Mouse (Mus musculus) embryonic fibroblast, embryonic 13.5 days (primary cell): ENCODE measurements around the gene Kcnv2. TPM values are rescaled to one million over a fixed set of nuclear protein-coding genes. Genes with fewer than 3 reads are reported as not detected.
A peak's percentile ranks its signal among the peaks of the same experiment; 100 is the strongest.

Experiments used
- H3K27ac ChIP-seq: 2 replicates; pipeline ENCODE4 v1.5.1; 2012; ENCODE audit warnings: low read length, control low read depth, inconsistent platforms; ENCODE audit not compliant: insufficient read depth
- H3K4me1 ChIP-seq: 2 replicates; pipeline ENCODE4 v1.6.1; 2011; ENCODE audit warnings: low read length; ENCODE audit not compliant: control insufficient read depth, insufficient read depth
- H3K4me3 ChIP-seq: 2 replicates; pipeline ENCODE4 v1.5.1; 2011; ENCODE audit warnings: mild to moderate bottlenecking, control low read depth, low read length; ENCODE audit not compliant: insufficient read depth
- CTCF ChIP-seq: IDR thresholded peaks from 2 replicates; pipeline ENCODE4 v1.5.1; 2011; ENCODE audit warnings: mild to moderate bottlenecking, control low read depth, low read length, moderate library complexity, borderline replicate concordance; ENCODE audit not compliant: insufficient read depth
- POLR2A ChIP-seq: IDR thresholded peaks from 2 replicates; pipeline ENCODE4 v1.6.1; 2011; ENCODE audit warnings: low read depth, mild to moderate bottlenecking, control low read depth, low read length, moderate library complexity
- polyA plus RNA-seq: library from polyadenylated mRNA; stranded (reverse); fragments of >200 nt; gene quantifications from 2 replicates; pipeline ENCODE4 v1.2.4, GENCODE M21; 2011; ENCODE audit warnings: low read depth; ENCODE audit not compliant: missing spikeins, insufficient read length

Kcnv2 gene
- polyA plus RNA-seq, 1 experiment: not detected

DNA sequence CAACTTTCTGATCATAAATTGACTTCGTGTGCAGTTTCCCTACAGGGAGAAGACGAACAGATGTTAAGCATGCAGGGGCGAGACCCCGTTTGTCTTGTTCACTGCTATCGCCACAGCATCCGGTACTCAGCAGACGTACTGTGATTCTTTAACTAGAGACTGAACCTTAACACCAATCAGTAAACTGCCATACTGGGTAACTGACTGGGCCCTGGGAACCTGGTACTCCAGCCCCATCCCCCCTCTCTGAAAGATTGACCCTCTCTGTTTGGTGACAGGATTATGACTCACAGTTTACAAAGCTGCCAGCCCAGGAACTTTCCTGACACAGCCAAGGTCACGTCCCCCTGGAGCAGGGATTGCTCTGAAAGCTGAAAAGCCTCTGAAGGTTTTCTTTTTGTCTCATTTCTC, 42.1 kb downstream of the Kcnv2 start:
- Histone ChIP-seq H3K4me1 (no peaks in the 10 kb centered on the region; the same call in 1 of the 2 replicates), H3K27ac (no peak overlapping the region), H3K4me3 (no peak overlapping the region)
- TF ChIP-seq CTCF (no peak), POLR2A (no peak)

DNA sequence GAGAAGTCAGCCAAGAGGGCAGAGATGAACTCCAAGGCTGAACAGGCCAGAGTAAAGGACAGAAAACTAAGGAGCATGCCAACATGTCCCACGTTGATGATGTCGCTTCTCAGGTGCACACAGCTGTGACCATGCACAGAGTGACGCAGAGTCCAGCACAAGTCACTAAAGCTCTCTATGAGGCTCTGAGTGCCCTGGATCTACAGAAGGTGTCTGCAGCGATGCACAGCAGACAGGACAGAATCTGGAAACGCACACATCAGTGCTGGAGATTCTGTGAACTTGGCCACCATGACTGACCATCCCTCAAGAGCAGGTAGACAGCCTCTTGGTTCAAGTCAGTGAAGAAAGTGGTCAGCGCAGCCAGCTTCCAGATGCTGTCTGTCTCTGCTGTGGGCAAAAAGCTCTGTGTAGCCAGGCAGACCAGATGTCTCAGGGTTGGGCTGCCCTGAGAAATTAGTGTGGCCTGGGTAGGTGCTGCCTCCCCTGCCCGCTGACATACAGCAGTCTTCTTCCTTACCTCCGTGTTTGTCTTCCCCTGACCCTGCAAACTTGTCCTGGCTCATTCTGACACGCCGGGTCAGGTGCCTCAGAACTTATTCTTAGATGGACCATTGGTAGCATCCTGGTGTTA, 43.8 kb downstream of the Kcnv2 start:
- TF ChIP-seq CTCF: no peak
- TF ChIP-seq POLR2A: no peak
- no peak overlapping the region for H3K4me3 ChIP-seq
- no peak overlapping the region for H3K27ac ChIP-seq
- no peaks in the 10 kb centered on the region; the same call in 1 of the 2 replicates for H3K4me1 ChIP-seq

DNA sequence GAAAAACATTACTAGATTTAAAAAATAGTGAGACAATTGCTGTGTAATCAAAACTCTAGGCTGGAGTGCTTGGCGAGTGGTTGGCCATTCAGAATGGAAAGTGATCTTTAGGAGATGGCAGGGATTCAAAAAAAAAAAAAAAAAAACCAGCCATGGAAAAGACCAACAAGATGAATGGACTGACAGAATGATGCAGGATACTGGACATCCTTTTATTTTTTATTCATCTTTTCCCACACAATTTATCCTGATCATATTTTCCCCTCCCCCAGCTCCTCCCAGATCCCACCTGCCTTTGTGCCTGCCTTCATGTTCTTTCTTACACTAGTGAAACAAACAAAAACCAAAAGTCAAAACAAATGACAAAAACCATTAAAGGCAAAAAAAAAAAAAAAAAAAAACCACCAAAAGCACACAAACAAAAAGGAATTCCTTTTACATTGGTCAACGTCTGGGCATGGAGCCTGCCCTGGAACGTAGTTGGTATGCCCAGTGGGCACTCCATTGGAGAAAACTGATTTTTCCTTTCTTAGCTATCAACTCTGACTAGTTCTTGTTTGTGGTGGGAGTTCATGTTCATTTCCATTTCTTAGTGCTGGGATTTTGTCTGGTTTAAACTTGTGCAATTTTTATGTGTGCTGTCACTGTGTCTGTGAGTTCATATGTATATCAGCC, 47.2 kb downstream of the Kcnv2 start:
- Histone ChIP-seq H3K4me3 (no peak overlapping the region), H3K27ac (peak overlapping the region; percentile 74), H3K4me1 (no peaks in the 10 kb centered on the region)
- no peak for TF ChIP-seq POLR2A
- TF ChIP-seq CTCF: no peak

DNA sequence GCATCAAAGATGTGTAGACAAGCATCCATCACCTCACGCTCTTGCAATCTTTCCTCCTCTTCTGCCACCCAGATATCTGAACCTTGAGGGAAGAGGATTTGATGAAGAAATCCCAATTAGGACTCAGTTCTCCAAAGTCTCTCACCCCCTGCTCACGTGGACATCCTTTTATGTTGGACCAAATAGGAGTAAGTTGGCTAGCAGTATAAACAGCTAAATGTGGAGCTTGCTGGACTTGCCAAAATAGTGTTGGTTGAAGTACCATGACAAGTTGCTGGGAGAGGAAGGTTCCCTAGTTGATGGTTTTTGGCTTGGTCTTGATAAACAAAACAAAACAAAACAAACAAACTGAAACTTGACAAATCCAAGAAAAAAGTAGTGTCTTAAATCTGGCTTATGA, 47.8 kb downstream of the Kcnv2 start:
- no peak overlapping the region for H3K4me3 ChIP-seq
- H3K27ac ChIP-seq: peak overlapping the region; percentile 74
- H3K4me1 ChIP-seq: no peaks in the 10 kb centered on the region
- TF ChIP-seq POLR2A (no peak), CTCF (no peak)

DNA sequence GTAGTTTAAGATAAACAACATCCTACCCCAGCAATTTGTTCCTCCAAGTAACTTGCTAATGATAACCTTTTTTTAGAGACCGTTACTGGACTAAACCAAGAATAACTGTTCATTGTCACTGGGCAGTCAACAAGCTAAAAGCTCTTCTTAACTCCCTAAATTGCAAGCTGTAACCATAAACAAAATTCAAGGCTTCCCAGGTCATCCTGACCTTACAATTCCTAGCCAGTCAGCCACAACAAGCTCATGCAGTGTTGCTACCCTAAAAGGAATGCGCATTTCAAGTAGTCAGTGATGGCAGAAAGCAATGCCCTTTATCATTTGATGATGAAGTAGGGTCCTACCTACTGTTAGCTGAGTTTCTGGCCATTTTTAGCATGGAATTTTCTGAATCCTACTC, 48.4 kb downstream of the Kcnv2 start:
- H3K4me1 ChIP-seq: no peaks in the 10 kb centered on the region
- no peak overlapping the region for H3K27ac ChIP-seq
- TF ChIP-seq CTCF (no peak), POLR2A (no peak)
- H3K4me3 ChIP-seq: no peak overlapping the region

DNA sequence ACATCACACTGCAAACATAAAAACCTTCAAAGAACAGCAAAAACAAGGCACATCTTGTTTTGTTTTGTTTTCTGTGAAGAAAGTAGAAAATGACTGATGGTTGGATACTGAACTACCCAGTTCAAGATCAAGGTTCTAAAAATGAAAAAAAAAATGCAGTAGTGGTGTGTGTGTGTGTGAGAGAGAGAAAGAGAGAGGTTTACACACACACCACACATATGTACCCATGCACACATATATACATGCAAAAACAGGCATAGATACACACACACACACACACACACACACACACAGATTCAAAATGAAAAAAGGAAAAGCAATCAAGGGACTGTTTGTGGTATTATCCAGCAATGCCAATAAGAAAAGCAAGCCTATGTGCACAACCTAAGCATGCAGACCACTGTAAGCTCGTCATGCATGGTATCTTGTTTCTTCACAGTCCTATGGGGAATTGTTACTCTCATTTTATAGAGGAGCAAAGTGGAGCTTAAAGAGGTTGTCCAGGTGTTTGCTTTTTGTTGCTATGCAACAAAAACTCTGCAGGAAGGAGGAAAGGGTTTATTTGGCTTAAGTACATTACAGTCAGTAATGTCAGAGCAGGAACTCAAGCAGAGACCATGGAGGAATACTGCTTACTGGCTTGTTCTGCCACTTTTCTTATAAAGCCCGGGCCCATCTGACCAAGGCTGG, 57.5 kb downstream of the Kcnv2 start:
- TF ChIP-seq CTCF: no peak
- TF ChIP-seq POLR2A: no peak
- H3K27ac ChIP-seq: no peak overlapping the region
- H3K4me3 ChIP-seq: no peak overlapping the region
- H3K4me1 ChIP-seq: no peaks in the 10 kb centered on the region

DNA sequence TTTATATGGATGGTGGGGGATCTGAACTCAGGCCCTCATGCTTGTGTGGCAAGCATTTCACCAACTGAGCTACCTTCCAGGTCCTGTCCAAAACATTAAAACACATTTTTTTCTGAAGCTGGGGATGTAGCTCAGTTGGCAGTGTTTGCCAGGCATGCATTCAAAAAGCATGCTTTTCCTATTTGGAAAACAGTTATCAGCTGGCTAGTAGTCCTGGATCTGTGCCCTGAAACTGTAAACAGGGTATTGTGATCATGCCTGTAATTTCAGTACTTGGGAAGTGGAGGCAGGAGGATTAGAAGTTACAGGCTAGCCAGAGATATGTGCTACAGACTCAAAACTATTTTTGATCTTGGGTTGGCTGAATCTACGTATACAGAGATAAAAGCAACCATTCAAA, 59.7 kb downstream of the Kcnv2 start:
- TF ChIP-seq POLR2A (no peak), CTCF (no peak)
- Histone ChIP-seq H3K4me3 (no peak overlapping the region), H3K27ac (no peak overlapping the region), H3K4me1 (no peaks in the 10 kb centered on the region; the same call in 1 of the 2 replicates)

DNA sequence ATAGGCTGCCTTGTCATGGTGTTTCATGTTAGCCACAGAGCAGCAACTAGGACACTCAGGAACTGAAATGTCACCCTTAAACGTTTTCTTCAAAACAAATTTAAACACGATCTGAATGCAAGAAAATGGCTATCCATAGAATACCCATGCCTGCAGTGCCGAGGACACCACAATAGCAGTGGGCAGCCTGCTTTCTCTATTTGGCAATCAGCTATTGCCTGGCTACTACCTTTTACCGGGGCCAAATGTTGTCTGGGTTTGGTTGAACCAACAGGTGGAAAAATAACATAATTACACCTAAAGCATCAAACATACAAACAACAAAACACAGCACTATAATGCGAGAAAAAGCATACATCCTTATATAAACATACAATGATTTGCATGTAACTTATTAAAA, 60.9 kb downstream of the Kcnv2 start:
- Histone ChIP-seq H3K27ac (no peak overlapping the region), H3K4me3 (no peak overlapping the region), H3K4me1 (no peaks in the 10 kb centered on the region; the same call in 1 of the 2 replicates)
- TF ChIP-seq POLR2A: no peak
- TF ChIP-seq CTCF: no peak

DNA sequence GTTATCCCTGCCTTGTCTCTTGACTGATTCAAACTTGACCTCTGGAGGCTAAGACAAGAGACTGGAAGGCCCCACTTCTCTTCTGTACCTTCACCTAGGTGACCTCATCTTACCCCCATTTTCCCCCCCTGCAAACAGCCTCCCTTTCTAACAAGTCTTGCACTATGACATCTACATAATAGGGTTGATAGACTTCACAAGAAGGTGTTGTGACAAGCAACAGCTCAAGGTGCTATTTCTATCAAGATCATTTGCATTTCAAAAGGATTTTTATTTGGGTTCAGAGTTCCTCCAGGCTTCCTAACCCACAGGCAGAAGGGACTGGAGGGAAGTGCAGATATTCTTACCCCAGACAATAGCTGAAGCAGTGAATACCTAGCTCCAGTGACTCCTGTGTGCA, 62.9 kb downstream of the Kcnv2 start:
- Histone ChIP-seq H3K27ac (no peak overlapping the region), H3K4me1 (no peaks in the 10 kb centered on the region; the same call in 1 of the 2 replicates), H3K4me3 (no peak overlapping the region)
- TF ChIP-seq POLR2A: no peak
- TF ChIP-seq CTCF: no peak

Other genes with a start within 250 kb of the Kcnv2 start
- gene Vldlr, start 106.1 kb upstream of the Kcnv2 start, polyA plus RNA-seq: 35.2 and 50.4 TPM in 2 replicates
- gene Pum3, start 107.2 kb downstream of the Kcnv2 start, polyA plus RNA-seq: 105 and 111 TPM in 2 replicates